Mouse (Mus musculus): ENCODE results near the gene Mlx. TPM values are rescaled to one million over a fixed set of nuclear protein-coding genes. Genes with fewer than 3 reads are reported as not detected.

The Mlx gene
- total and polyA plus RNA-seq, 3 experiments, result 18.1 to 23.0 (median 21.3) TPM

DNA sequence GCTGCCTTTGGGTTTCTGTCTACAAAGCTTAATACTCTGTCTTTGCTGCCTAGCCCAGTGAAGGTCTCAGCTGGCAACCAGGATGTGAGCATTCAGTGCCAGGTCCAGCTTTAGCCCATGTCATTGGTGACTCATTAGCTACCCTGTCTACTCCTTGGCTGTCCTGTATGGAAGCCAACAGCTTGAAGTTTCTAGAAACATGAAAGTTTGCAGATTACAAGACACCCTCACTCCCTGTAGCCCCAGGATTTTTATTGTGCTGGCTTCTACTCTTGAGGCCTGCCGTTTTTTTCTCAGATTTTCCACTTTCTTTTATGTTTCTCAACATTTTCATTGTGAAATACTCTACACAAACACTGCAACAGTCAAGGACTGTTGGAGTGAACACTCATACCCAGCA lies 2.9 kb downstream of the Mlx start:
- intact Hi-C loops (cut with DNase I), result loop anchor here (5.0 kb wide), 1 partner anchor 352 kb away; the partner anchor contains the start of gene Rpl27
- no peak for DNase-seq
- H3K9ac ChIP-seq (ENCODE audit: low read depth, low read length), result no peak overlapping the region
- H3K27ac ChIP-seq, result no peak overlapping the region
- no peaks in the 10 kb centered on the region for H3K36me3 ChIP-seq (ENCODE audit: control insufficient read depth, insufficient read depth, low read length)
- no peaks in the 10 kb centered on the region for H3K79me2 ChIP-seq (replicated peaks; ENCODE audit: control insufficient read depth, insufficient read depth, low read length)
- TF ChIP-seq POLR2A (IDR thresholded peaks at IDR 0.05; ENCODE audit: insufficient read depth, low read depth, low read length) (no peak), CTCF (IDR thresholded peaks at IDR 0.05) (no peak), EP300 (IDR thresholded peaks at IDR 0.05; ENCODE audit: insufficient read depth, low read depth, low read length) (no peak)
- H3K4me1 ChIP-seq (ENCODE audit: control insufficient read depth, insufficient read depth, low read length), result peaks cover 7% of the 10 kb centered on the region
- H3K27me3 ChIP-seq (ENCODE audit: control insufficient read depth, insufficient read depth, low read length), result no peaks in the 10 kb centered on the region
- 82% methylated on average over 1 of the region's 1 CpGs for WGBS
- H3K4me3 ChIP-seq, result no peak overlapping the region

DNA sequence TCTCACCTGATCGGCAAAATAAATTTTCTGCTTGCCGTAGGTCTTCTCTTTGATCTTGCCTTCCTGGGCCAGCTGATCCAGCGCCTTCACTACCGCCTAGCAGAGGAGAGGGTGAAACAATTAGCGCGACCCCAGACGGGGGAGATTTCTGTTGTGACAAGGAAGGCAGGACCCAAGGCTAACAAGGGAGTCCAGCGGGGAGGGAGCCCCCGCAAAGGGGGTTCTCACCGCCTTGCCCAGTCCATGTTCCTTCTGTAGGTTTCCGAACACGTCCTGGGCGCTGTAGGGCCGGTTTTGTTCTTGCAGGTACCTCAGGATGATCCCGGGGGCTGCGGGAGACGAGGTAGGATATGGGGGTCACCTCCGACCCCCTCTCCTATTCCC lies 7.8 kb downstream of the Mlx start:
- H3K4me3 ChIP-seq, result peak overlapping the region; percentile 66
- no peak for TF ChIP-seq CTCF (IDR thresholded peaks at IDR 0.05)
- no peak for TF ChIP-seq POLR2A (IDR thresholded peaks at IDR 0.05; ENCODE audit: insufficient read depth, low read depth, low read length)
- TF ChIP-seq EP300 (IDR thresholded peaks at IDR 0.05; ENCODE audit: insufficient read depth, low read depth, low read length), result no peak
- no peaks in the 10 kb centered on the region; the same call in 1 of the 2 replicates for H3K4me1 ChIP-seq (ENCODE audit: control insufficient read depth, insufficient read depth, low read length)
- no peaks in the 10 kb centered on the region for H3K27me3 ChIP-seq (ENCODE audit: control insufficient read depth, insufficient read depth, low read length)
- peak overlapping the region; percentile 53; the same call in 1 of the 2 replicates for H3K9ac ChIP-seq (ENCODE audit: low read depth, low read length)
- H3K36me3 ChIP-seq (ENCODE audit: control insufficient read depth, insufficient read depth, low read length), result no peaks in the 10 kb centered on the region
- 2% methylated on average over 18 of the region's 18 CpGs for WGBS
- peak overlapping the region; percentile 93; the same call in 1 of the 2 replicates for H3K27ac ChIP-seq
- intact Hi-C loops (cut with DNase I), result no loop called here
- H3K79me2 ChIP-seq (replicated peaks; ENCODE audit: control insufficient read depth, insufficient read depth, low read length), result no peaks in the 10 kb centered on the region
- no peak for DNase-seq

DNA sequence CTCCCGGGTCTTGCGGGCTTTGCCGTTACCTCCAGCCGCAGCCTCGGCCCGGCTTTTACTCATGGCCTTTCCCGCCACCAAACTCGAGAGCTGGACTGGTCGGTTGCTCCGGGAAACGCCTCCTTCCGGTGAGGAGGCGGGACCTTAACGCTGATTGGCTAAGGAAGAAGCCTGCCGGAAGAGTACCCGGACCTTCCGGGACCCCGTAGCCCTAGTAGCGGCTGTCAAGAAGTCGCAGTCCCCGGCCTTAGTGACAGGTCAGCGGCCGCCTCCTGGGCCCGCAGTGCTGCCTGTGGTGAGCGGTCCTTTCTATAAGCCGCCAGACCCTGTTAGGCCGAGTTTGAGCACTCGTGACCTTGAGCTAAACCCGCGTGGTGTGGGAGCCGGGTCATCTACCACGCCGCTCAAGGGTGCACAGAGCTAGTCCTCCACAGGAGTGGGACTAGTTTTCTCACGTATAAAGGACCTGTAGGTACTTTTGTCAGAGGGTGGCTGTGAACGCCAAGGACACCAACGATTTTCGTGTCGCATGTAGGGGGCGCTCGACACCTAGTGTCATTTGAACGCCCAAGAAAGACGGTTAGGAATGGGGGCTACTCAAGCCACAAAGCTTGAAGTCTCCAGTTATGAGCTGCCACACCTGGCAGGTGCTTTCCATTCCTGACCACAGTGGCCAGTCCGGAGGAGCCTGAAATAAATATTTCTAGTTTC lies 8.4 kb downstream of the Mlx start, which contains the start of gene Psmc3ip:
Psmc3ip (minus strand) TSS at position 123 of the 711 bp plus-strand sequence.
- TF ChIP-seq EP300 (IDR thresholded peaks at IDR 0.05; ENCODE audit: insufficient read depth, low read depth, low read length) (0 out of 2 replicates have a peak, but pooled peaks have one; percentile 54), POLR2A (IDR thresholded peaks at IDR 0.05; ENCODE audit: insufficient read depth, low read depth, low read length) (peak; percentile 83), CTCF (IDR thresholded peaks at IDR 0.05) (peak; percentile 94; the same call in 1 of the 2 replicates)
- intact Hi-C loops (cut with DNase I), result loop anchor here (1.0 to 2.0 kb wide), 2 partner anchors 25 to 78 kb away; no protein-coding TSS in a partner anchor
- peak within 1 kb of the TSS; percentile 91 for H3K9ac ChIP-seq (ENCODE audit: low read depth, low read length)
- no peaks in the 10 kb centered on the region for H3K79me2 ChIP-seq (replicated peaks; ENCODE audit: control insufficient read depth, insufficient read depth, low read length)
- peak within 1 kb of the TSS; percentile 93 for H3K27ac ChIP-seq
- no peaks in the 10 kb centered on the region; the same call in 1 of the 2 replicates for H3K4me1 ChIP-seq (ENCODE audit: control insufficient read depth, insufficient read depth, low read length)
- H3K27me3 ChIP-seq (ENCODE audit: control insufficient read depth, insufficient read depth, low read length), result no peaks in the 10 kb centered on the region
- H3K36me3 ChIP-seq (ENCODE audit: control insufficient read depth, insufficient read depth, low read length), result peaks cover 2% of the 10 kb centered on the region; the same call in 1 of the 2 replicates
- under 1% methylated on average over 43 of the region's 43 CpGs for WGBS
- DNase-seq, result peak; percentile 96 to 97
- H3K4me3 ChIP-seq, result peak within 1 kb of the TSS; percentile 66

DNA sequence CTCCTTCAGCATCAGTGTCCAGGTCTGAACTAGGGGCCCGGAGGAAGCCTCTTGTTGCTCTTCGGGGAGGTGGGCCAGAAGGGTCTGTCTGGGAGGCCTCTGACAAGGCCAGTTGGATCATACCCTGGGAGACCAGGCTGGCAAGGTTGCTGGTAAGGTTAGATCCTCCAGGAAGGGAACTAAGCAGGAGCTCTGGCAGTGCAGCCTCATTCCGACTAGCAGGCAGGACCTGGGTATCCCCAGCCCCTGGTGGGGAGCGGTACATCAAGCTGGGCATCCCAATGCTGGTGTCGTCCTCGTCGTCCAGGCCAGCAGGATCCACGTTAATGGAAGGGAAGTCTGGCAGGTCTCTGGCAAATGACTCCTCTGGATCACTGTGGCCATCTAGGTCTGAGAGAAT lies 11.2 kb downstream of the Mlx start:
- no peaks in the 10 kb centered on the region; the same call in 1 of the 2 replicates for H3K4me1 ChIP-seq (ENCODE audit: control insufficient read depth, insufficient read depth, low read length)
- peaks cover 2% of the 10 kb centered on the region; the same call in 1 of the 2 replicates for H3K36me3 ChIP-seq (ENCODE audit: control insufficient read depth, insufficient read depth, low read length)
- TF ChIP-seq CTCF (IDR thresholded peaks at IDR 0.05) (no peak), POLR2A (IDR thresholded peaks at IDR 0.05; ENCODE audit: insufficient read depth, low read depth, low read length) (no peak), EP300 (IDR thresholded peaks at IDR 0.05; ENCODE audit: insufficient read depth, low read depth, low read length) (no peak)
- DNase-seq, result peak in 1 of 2 experiments; percentile 14
- H3K27me3 ChIP-seq (ENCODE audit: control insufficient read depth, insufficient read depth, low read length), result no peaks in the 10 kb centered on the region
- no peak overlapping the region for H3K27ac ChIP-seq
- intact Hi-C loops (cut with DNase I), result no loop called here
- no peaks in the 10 kb centered on the region for H3K79me2 ChIP-seq (replicated peaks; ENCODE audit: control insufficient read depth, insufficient read depth, low read length)
- WGBS, result 90% methylated on average over 8 of the region's 8 CpGs
- no peak overlapping the region for H3K9ac ChIP-seq (ENCODE audit: low read depth, low read length)
- H3K4me3 ChIP-seq, result no peak overlapping the region

DNA sequence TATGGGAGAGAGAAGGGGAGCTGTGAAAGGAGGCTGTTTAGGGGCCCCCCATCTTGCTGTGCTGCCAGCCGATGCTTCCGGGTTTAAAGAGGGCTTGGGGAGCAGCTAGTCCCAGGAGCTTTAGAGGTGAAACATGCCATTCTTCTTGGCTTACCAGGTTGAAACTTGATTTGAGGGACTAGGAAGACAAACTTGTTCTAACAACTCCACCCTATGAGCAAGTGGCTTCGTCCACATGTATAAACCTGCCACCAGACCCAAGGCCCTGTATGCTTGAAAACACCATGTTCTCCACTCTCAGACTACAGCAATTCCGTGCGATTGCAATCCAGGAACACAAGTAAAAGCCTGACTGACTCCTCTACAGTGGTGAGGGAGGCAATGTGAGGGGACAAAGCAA lies 15.9 kb downstream of the Mlx start:
- intact Hi-C loops (cut with DNase I), result no loop called here
- WGBS, result 80% methylated on average over 5 of the region's 5 CpGs
- no peaks in the 10 kb centered on the region for H3K27me3 ChIP-seq (ENCODE audit: control insufficient read depth, insufficient read depth, low read length)
- no peak overlapping the region for H3K27ac ChIP-seq
- H3K4me1 ChIP-seq (ENCODE audit: control insufficient read depth, insufficient read depth, low read length), result no peaks in the 10 kb centered on the region
- DNase-seq, result no peak
- H3K4me3 ChIP-seq, result no peak overlapping the region
- no peak for TF ChIP-seq EP300 (IDR thresholded peaks at IDR 0.05; ENCODE audit: insufficient read depth, low read depth, low read length)
- TF ChIP-seq POLR2A (IDR thresholded peaks at IDR 0.05; ENCODE audit: insufficient read depth, low read depth, low read length), result no peak
- no peak for TF ChIP-seq CTCF (IDR thresholded peaks at IDR 0.05)
- no peaks in the 10 kb centered on the region; the same call in 1 of the 2 replicates for H3K79me2 ChIP-seq (replicated peaks; ENCODE audit: control insufficient read depth, insufficient read depth, low read length)
- H3K36me3 ChIP-seq (ENCODE audit: control insufficient read depth, insufficient read depth, low read length), result peaks cover 2% of the 10 kb centered on the region
- H3K9ac ChIP-seq (ENCODE audit: low read depth, low read length), result no peak overlapping the region

DNA sequence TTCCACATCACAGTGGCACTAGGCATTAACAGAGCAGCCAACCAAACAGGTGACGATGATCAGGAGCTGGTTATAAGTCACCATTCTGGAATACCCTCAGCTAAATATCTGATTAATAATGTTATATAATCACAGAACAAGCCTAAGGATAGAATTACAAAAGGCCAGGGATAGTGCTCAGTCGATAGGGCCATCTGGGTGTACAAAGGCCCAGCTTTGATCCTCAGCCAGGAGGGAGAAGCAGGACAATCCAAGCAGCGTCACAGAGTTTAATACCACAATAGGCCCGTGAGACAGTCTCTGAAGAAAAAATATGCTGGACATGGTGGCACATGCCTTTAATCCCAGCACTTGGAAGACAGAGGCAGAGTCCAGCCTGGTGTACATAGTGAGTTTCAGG lies 22.3 kb downstream of the Mlx start:
- Histone ChIP-seq H3K27me3 (ENCODE audit: control insufficient read depth, insufficient read depth, low read length) (no peaks in the 10 kb centered on the region), H3K4me3 (no peak overlapping the region), H3K4me1 (ENCODE audit: control insufficient read depth, insufficient read depth, low read length) (peaks cover 3% of the 10 kb centered on the region), H3K36me3 (ENCODE audit: control insufficient read depth, insufficient read depth, low read length) (peaks cover 2% of the 10 kb centered on the region), H3K9ac (ENCODE audit: low read depth, low read length) (no peak overlapping the region), H3K27ac (no peak overlapping the region), H3K79me2 (replicated peaks; ENCODE audit: control insufficient read depth, insufficient read depth, low read length) (peaks cover 10% of the 10 kb centered on the region)
- TF ChIP-seq POLR2A (IDR thresholded peaks at IDR 0.05; ENCODE audit: insufficient read depth, low read depth, low read length) (no peak), EP300 (IDR thresholded peaks at IDR 0.05; ENCODE audit: insufficient read depth, low read depth, low read length) (no peak), CTCF (IDR thresholded peaks at IDR 0.05) (no peak)
- DNase-seq, result no peak
- intact Hi-C loops (cut with DNase I), result no loop called here
- 50% methylated on average over 4 of the region's 4 CpGs for WGBS

Data from heart, adult 2 months (tissue).